Mouse (Mus musculus) megakaryocyte, embryonic 14.5 days (primary cell): ENCODE results near the gene Vps8.

Experiments used
- FLI1 ChIP-seq: IDR thresholded peaks from 2 replicates; pipeline ENCODE4 v1.6.1; 2012; ENCODE audit warnings: low read length, inconsistent platforms, mixed read lengths
- GATA1 ChIP-seq: IDR thresholded peaks from 3 replicates; pipeline ENCODE4 v1.6.1; 2012; ENCODE audit warnings: mixed read lengths, low read length, inconsistent platforms, borderline replicate concordance

DNA sequence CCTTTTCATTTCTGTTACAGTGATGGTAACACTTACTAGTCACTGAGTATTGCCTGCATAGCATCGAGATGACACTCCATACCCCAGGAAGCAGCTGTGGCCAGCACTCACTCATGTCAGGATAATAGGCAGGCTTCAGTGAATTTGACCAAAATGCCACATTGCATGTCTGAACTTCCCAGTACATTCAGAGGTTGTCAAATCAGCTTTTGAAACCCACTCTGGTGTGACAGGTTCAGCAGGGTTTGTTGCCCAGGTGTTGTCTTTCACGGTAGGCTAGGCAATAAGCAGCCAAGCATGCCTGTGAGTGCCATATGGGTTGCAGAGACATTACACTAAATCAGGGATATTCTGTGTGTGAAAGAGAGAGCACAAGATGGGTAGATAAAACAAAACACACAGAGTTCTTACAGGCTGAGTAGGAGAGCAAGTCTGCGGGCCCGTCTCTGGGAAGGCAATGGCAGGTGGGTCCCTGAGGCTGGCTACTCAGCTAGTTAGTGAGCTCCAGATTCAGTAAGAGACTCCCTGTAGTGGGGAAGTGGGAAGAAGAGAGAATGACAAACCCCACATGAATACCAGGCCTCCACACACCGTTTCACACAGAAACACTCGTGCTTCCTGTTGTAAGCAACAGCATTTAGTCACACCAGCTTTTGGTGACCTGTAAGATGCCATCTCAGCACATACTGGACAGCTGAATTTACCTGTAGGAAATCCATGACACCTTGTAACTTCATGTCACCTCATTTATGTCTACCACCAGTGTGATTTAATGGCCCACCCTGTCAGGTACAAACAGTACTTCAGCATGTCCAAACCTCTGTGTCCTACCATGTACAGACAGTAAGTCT is 203.1 kb downstream of the Vps8 start:
- TF ChIP-seq GATA1: no peak
- no peak for TF ChIP-seq FLI1
